Mouse (Mus musculus): ENCODE measurements around the gene Il31ra. TPM values are rescaled to one million over a fixed set of nuclear protein-coding genes. Genes with fewer than 3 reads are reported as not detected.

The Il31ra gene
- polyA plus RNA-seq, 1 experiment from 2014 or later: 0.10 TPM

GRCm38 (mm10) chr13:112608606-112609005 lies 14.4 kb upstream of the Il31ra start:
- no peaks in the 10 kb centered on the region for H3K36me3 ChIP-seq (ENCODE audit: control insufficient read depth, insufficient read depth, low read length)
- H3K4me2 ChIP-seq (ENCODE audit: low read depth, low read length): no peak overlapping the region
- H3K4me1 ChIP-seq (ENCODE audit: control insufficient read depth, insufficient read depth, low read length): no peaks in the 10 kb centered on the region
- DNase-seq (ENCODE audit: low spot score) (no peak), ATAC-seq (ENCODE audit: low read depth) (no peak)
- H3K27ac ChIP-seq (replicated peaks; ENCODE audit: low read depth, low read length): no peak overlapping the region
- no peak overlapping the region for H3K4me3 ChIP-seq (ENCODE audit: low read depth, low read length)
- H3K27me3 ChIP-seq (replicated peaks; ENCODE audit: control insufficient read depth, insufficient read depth, low read length): no peaks in the 10 kb centered on the region
- WGBS: 85% methylated on average over 3 of the region's 3 CpGs
- no peaks in the 10 kb centered on the region for H3K9me3 ChIP-seq (ENCODE audit: control insufficient read depth, low read length)
- H3K9ac ChIP-seq (ENCODE audit: low read depth, low read length): no peak overlapping the region

GRCm38 (mm10) chr13:112604411-112604810 lies 10.3 kb upstream of the Il31ra start:
- H3K27me3 ChIP-seq (replicated peaks; ENCODE audit: control insufficient read depth, insufficient read depth, low read length): no peaks in the 10 kb centered on the region
- ATAC-seq (ENCODE audit: low read depth): no peak

GRCm38 (mm10) chr13:112603839-112604238 lies 9.7 kb upstream of the Il31ra start:
- H3K27me3 ChIP-seq (replicated peaks; ENCODE audit: control insufficient read depth, insufficient read depth, low read length): no peaks in the 10 kb centered on the region
- H3K9ac ChIP-seq (ENCODE audit: low read depth, low read length): no peak overlapping the region
- no peak overlapping the region for H3K4me3 ChIP-seq (ENCODE audit: low read depth, low read length)
- no peak overlapping the region for H3K27ac ChIP-seq (replicated peaks; ENCODE audit: low read depth, low read length)
- H3K9me3 ChIP-seq (ENCODE audit: control insufficient read depth, low read length): no peaks in the 10 kb centered on the region
- H3K4me1 ChIP-seq (ENCODE audit: control insufficient read depth, insufficient read depth, low read length): no peaks in the 10 kb centered on the region
- WGBS: 92% methylated on average over 1 of the region's 1 CpGs
- DNase-seq (ENCODE audit: low spot score) (no peak), ATAC-seq (ENCODE audit: low read depth) (no peak)
- H3K4me2 ChIP-seq (ENCODE audit: low read depth, low read length): no peak overlapping the region
- no peaks in the 10 kb centered on the region for H3K36me3 ChIP-seq (ENCODE audit: control insufficient read depth, insufficient read depth, low read length)

More at GRCm38 (mm10) chr13:112604411-112604810, 10.3 kb upstream of the Il31ra start:
- no peak overlapping the region for H3K27ac ChIP-seq (replicated peaks; ENCODE audit: low read depth, low read length)
- H3K4me2 ChIP-seq (ENCODE audit: low read depth, low read length): no peak overlapping the region
- 59% methylated on average over 4 of the region's 4 CpGs for WGBS
- no peak overlapping the region for H3K4me3 ChIP-seq (ENCODE audit: low read depth, low read length)
- no peak overlapping the region for H3K9ac ChIP-seq (ENCODE audit: low read depth, low read length)
- no peaks in the 10 kb centered on the region for H3K4me1 ChIP-seq (ENCODE audit: control insufficient read depth, insufficient read depth, low read length)
- H3K36me3 ChIP-seq (ENCODE audit: control insufficient read depth, insufficient read depth, low read length): no peaks in the 10 kb centered on the region
- no peak for DNase-seq (ENCODE audit: low spot score)
- no peaks in the 10 kb centered on the region for H3K9me3 ChIP-seq (ENCODE audit: control insufficient read depth, low read length)

GRCm38 (mm10) chr13:112602607-112603006 lies 8.4 kb upstream of the Il31ra start:
- H3K4me3 ChIP-seq (ENCODE audit: low read depth, low read length): no peak overlapping the region
- DNase-seq (ENCODE audit: low spot score): no peak
- no peak for ATAC-seq (ENCODE audit: low read depth)
- no peaks in the 10 kb centered on the region for H3K36me3 ChIP-seq (ENCODE audit: control insufficient read depth, insufficient read depth, low read length)
- no peak overlapping the region for H3K9ac ChIP-seq (ENCODE audit: low read depth, low read length)
- no peaks in the 10 kb centered on the region for H3K27me3 ChIP-seq (replicated peaks; ENCODE audit: control insufficient read depth, insufficient read depth, low read length)
- WGBS: 77% methylated on average over 2 of the region's 2 CpGs
- H3K4me2 ChIP-seq (ENCODE audit: low read depth, low read length): no peak overlapping the region
- H3K27ac ChIP-seq (replicated peaks; ENCODE audit: low read depth, low read length): no peak overlapping the region
- no peaks in the 10 kb centered on the region for H3K9me3 ChIP-seq (ENCODE audit: control insufficient read depth, low read length)
- H3K4me1 ChIP-seq (ENCODE audit: control insufficient read depth, insufficient read depth, low read length): no peaks in the 10 kb centered on the region

- Histone ChIP-seq H3K4me2 (ENCODE audit: low read depth, low read length) (no peak overlapping the region), H3K9ac (ENCODE audit: low read depth, low read length) (no peak overlapping the region), H3K27me3 (replicated peaks; ENCODE audit: control insufficient read depth, insufficient read depth, low read length) (no peaks in the 10 kb centered on the region), H3K36me3 (ENCODE audit: control insufficient read depth, insufficient read depth, low read length) (no peaks in the 10 kb centered on the region), H3K4me3 (ENCODE audit: low read depth, low read length) (no peak overlapping the region), H3K27ac (replicated peaks; ENCODE audit: low read depth, low read length) (no peak overlapping the region), H3K4me1 (ENCODE audit: control insufficient read depth, insufficient read depth, low read length) (no peaks in the 10 kb centered on the region), H3K9me3 (ENCODE audit: control insufficient read depth, low read length) (no peaks in the 10 kb centered on the region)
- WGBS: 35% methylated on average over 2 of the region's 2 CpGs
- no peak for ATAC-seq (ENCODE audit: low read depth)
- DNase-seq (ENCODE audit: low spot score): no peak
Measured at GRCm38 (mm10) chr13:112590254-112590653, 3.9 kb downstream of the Il31ra start.

- H3K27me3 ChIP-seq (replicated peaks; ENCODE audit: control insufficient read depth, insufficient read depth, low read length): no peaks in the 10 kb centered on the region
- no peak overlapping the region for H3K9ac ChIP-seq (ENCODE audit: low read depth, low read length)
- no peaks in the 10 kb centered on the region for H3K36me3 ChIP-seq (ENCODE audit: control insufficient read depth, insufficient read depth, low read length)
- no peak overlapping the region for H3K27ac ChIP-seq (replicated peaks; ENCODE audit: low read depth, low read length)
- no peaks in the 10 kb centered on the region for H3K9me3 ChIP-seq (ENCODE audit: control insufficient read depth, low read length)
- DNase-seq (ENCODE audit: low spot score) (no peak), ATAC-seq (ENCODE audit: low read depth) (no peak)
- H3K4me2 ChIP-seq (ENCODE audit: low read depth, low read length): no peak overlapping the region
- H3K4me3 ChIP-seq (ENCODE audit: low read depth, low read length): no peak overlapping the region
- no peaks in the 10 kb centered on the region for H3K4me1 ChIP-seq (ENCODE audit: control insufficient read depth, insufficient read depth, low read length)
Measured at GRCm38 (mm10) chr13:112589625-112590024, 4.5 kb downstream of the Il31ra start.

- 34% methylated on average over 7 of the region's 7 CpGs for WGBS
- Histone ChIP-seq H3K27me3 (replicated peaks; ENCODE audit: control insufficient read depth, insufficient read depth, low read length) (no peaks in the 10 kb centered on the region), H3K4me3 (ENCODE audit: low read depth, low read length) (no peak overlapping the region), H3K9me3 (ENCODE audit: control insufficient read depth, low read length) (no peaks in the 10 kb centered on the region), H3K4me2 (ENCODE audit: low read depth, low read length) (no peak overlapping the region), H3K4me1 (ENCODE audit: control insufficient read depth, insufficient read depth, low read length) (no peaks in the 10 kb centered on the region; the same call in 1 of the 2 replicates), H3K9ac (ENCODE audit: low read depth, low read length) (no peak overlapping the region), H3K27ac (replicated peaks; ENCODE audit: low read depth, low read length) (no peak overlapping the region), H3K36me3 (ENCODE audit: control insufficient read depth, insufficient read depth, low read length) (no peaks in the 10 kb centered on the region)
- DNase-seq (ENCODE audit: low spot score) (no peak), ATAC-seq (ENCODE audit: low read depth) (no peak)
Measured at GRCm38 (mm10) chr13:112584556-112585237, 9.5 kb downstream of the Il31ra start.

GRCm38 (mm10) chr13:112582291-112582690 lies 11.9 kb downstream of the Il31ra start:
- 81% methylated on average over 8 of the region's 8 CpGs for WGBS
- Histone ChIP-seq H3K4me2 (ENCODE audit: low read depth, low read length) (no peak overlapping the region), H3K27me3 (replicated peaks; ENCODE audit: control insufficient read depth, insufficient read depth, low read length) (no peaks in the 10 kb centered on the region), H3K9ac (ENCODE audit: low read depth, low read length) (no peak overlapping the region), H3K4me1 (ENCODE audit: control insufficient read depth, insufficient read depth, low read length) (no peaks in the 10 kb centered on the region; the same call in 1 of the 2 replicates), H3K4me3 (ENCODE audit: low read depth, low read length) (no peak overlapping the region), H3K27ac (replicated peaks; ENCODE audit: low read depth, low read length) (no peak overlapping the region), H3K36me3 (ENCODE audit: control insufficient read depth, insufficient read depth, low read length) (no peaks in the 10 kb centered on the region), H3K9me3 (ENCODE audit: control insufficient read depth, low read length) (no peaks in the 10 kb centered on the region)
- DNase-seq (ENCODE audit: low spot score) (no peak), ATAC-seq (ENCODE audit: low read depth) (no peak)

GRCm38 (mm10) chr13:112581796-112582195 lies 12.4 kb downstream of the Il31ra start:
- no peak overlapping the region for H3K4me3 ChIP-seq (ENCODE audit: low read depth, low read length)
- no peaks in the 10 kb centered on the region for H3K9me3 ChIP-seq (ENCODE audit: control insufficient read depth, low read length)
- no peaks in the 10 kb centered on the region for H3K27me3 ChIP-seq (replicated peaks; ENCODE audit: control insufficient read depth, insufficient read depth, low read length)
- H3K4me1 ChIP-seq (ENCODE audit: control insufficient read depth, insufficient read depth, low read length): no peaks in the 10 kb centered on the region; the same call in 1 of the 2 replicates
- 77% methylated on average over 3 of the region's 3 CpGs for WGBS
- H3K36me3 ChIP-seq (ENCODE audit: control insufficient read depth, insufficient read depth, low read length): no peaks in the 10 kb centered on the region
- H3K9ac ChIP-seq (ENCODE audit: low read depth, low read length): no peak overlapping the region
- no peak for ATAC-seq (ENCODE audit: low read depth)
- no peak overlapping the region for H3K4me2 ChIP-seq (ENCODE audit: low read depth, low read length)
- no peak overlapping the region for H3K27ac ChIP-seq (replicated peaks; ENCODE audit: low read depth, low read length)
- DNase-seq (ENCODE audit: low spot score): no peak
